Mouse (Mus musculus) CH12.LX (cell line): Measurements from ENCODE around the gene Nrxn3.

Experiments
- CTCF ChIP-seq, 2 experiments: IDR thresholded peaks in 1 of 2; conservative IDR thresholded peaks in 1 of 2; 2 replicates each; pipeline ENCODE4 v1.5.1; 2011 to 2012; ENCODE audit warnings: low read depth in 2 of 2, low read length in 2 of 2, improper control_type of control experiment in 1 of 2, inconsistent platforms in 1 of 2, mild to moderate bottlenecking in 1 of 2, moderate library complexity in 1 of 2
- GABPA ChIP-seq: IDR thresholded peaks from 2 replicates; pipeline ENCODE4 v1.6.1; 2012; ENCODE audit warnings: low read depth, low read length, improper control_type of control experiment, inconsistent platforms; ENCODE audit not compliant: insufficient replicate concordance
- IRF4 ChIP-seq: IDR thresholded peaks from 2 replicates; pipeline ENCODE4 v1.6.1; 2014; ENCODE audit warnings: low read depth, mild to moderate bottlenecking, inconsistent platforms, low read length, improper control_type of control experiment
- MEF2A ChIP-seq: IDR thresholded peaks from 2 replicates; pipeline ENCODE4 v1.6.1; 2014; ENCODE audit warnings: low read depth, mild to moderate bottlenecking, inconsistent platforms, low read length, improper control_type of control experiment, borderline replicate concordance
- POLR2AphosphoS2 ChIP-seq: IDR thresholded peaks from 2 replicates; pipeline ENCODE4 v1.6.1; 2011; ENCODE audit warnings: low read depth, low read length, improper control_type of control experiment
- SMC3 ChIP-seq: IDR thresholded peaks from 2 replicates; pipeline ENCODE4 v1.6.1; 2011; ENCODE audit warnings: low read depth, low read length, improper control_type of control experiment
- UBTF ChIP-seq: IDR thresholded peaks from 2 replicates; pipeline ENCODE4 v1.6.1; 2012; ENCODE audit warnings: low read depth, mild to moderate bottlenecking, inconsistent platforms, low read length, improper control_type of control experiment, moderate library complexity

DNA sequence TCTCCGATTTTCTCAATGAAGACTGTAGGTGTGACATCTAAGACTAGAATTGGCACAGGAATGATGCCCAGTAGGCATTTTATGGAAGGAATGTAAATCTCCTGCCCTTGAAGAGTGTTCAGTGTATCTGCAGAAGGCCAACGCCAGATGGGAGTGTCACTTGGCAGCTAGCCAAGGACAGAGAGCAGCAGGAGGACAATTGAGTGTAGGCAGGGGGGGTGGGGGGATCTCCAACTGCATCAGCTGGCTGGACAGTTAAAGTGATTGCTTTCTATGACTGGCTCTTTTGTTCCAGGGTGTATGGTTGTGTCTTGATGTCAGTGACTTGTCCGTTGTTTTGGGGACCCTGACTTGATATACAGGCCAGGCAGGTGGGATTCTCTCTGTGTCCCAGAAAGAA, 326.6 kb downstream of the Nrxn3 start:
- TF ChIP-seq SMC3 (no peak), CTCF (conservative IDR thresholded peaks at IDR 0.05 in 1 of 2, IDR thresholded peaks at IDR 0.05 in 1 of 2; ENCODE audit: low read depth in 2 of 2, low read length in 2 of 2) (no peak), GABPA (no peak), MEF2A (no peak), POLR2AphosphoS2 (no peak), UBTF (no peak), IRF4 (no peak)
